In genomic region chrX:101222796-101223162, GRCm38 (mm10) we compare ENCODE assay signal across 9 mouse cellular contexts. TPM values are rescaled to one million over a fixed set of nuclear protein-coding genes. Genes with fewer than 3 reads are reported as not detected.
DNase-seq lines count a peak whose midpoint lies in the region; ATAC-seq and TF ChIP-seq lines count a peak whose summit lies in the region.
"Had no signal": no experiment of that assay in that cellular context is flagged by ENCODE, and none has a peak within 500 bp of the region (broad histone marks: within the 10 kb centered on the region; RNA-seq: fewer than 3 reads in every experiment).

No protein-coding gene starts in this region.

- H3ac ChIP-seq in C2C12 (ENCODE audit: control insufficient read depth, insufficient read length, low read depth), result peak overlapping the region; percentile 35

- H3K9me3 ChIP-seq in heart, embryonic 10.5 days, result no peaks in the 10 kb centered on the region
- H3K9me3 ChIP-seq in forebrain, embryonic 13.5 days (replicated peaks), result no peaks in the 10 kb centered on the region
- no peaks in the 10 kb centered on the region for H3K9me3 ChIP-seq in liver, embryonic 13.5 days (replicated peaks)

- peaks cover 24% of the 10 kb centered on the region for H3K79me2 ChIP-seq in C2C12 (ENCODE audit: control insufficient read depth, insufficient read depth)

- peaks cover 18% of the 10 kb centered on the region for H3K79me3 ChIP-seq in C2C12 (ENCODE audit: low read depth)

- H3K27me3 ChIP-seq in heart, embryonic 10.5 days (ENCODE audit: insufficient read depth, poor library complexity, severe bottlenecking), result peaks cover 17% of the 10 kb centered on the region; the same call in 1 of the 2 replicates
- H3K27me3 ChIP-seq in C2C12 (ENCODE audit: control insufficient read depth, insufficient read depth, insufficient read length), result no peaks in the 10 kb centered on the region
- H3K27me3 ChIP-seq in forebrain, embryonic 13.5 days, result 0 out of 2 replicates have a peak, but pooled peaks cover 4% of the 10 kb centered on the region
- H3K27me3 ChIP-seq in liver, embryonic 13.5 days, result peaks cover 7% of the 10 kb centered on the region; the same call in 1 of the 2 replicates

- peak overlapping the region; percentile 63 for H3K4me3 ChIP-seq in heart, embryonic 10.5 days
- no peak overlapping the region for H3K4me3 ChIP-seq in C2C12 (ENCODE audit: insufficient read depth, poor library complexity, severe bottlenecking)
- peak overlapping the region; percentile 57 for H3K4me3 ChIP-seq in forebrain, embryonic 13.5 days
- H3K4me3 ChIP-seq in liver, embryonic 13.5 days (replicated peaks), result peak overlapping the region; percentile 68

- no peak for DNase-seq in heart, embryonic 10.5 days (ENCODE audit: low spot score)
- no peak for DNase-seq in heart, adult 18-20 months
- no peak for DNase-seq in liver, embryonic 13.5 days
- no peak for DNase-seq in adrenal gland, adult 18-20 months (ENCODE audit: low spot score in 2 of 2)
- no peak for DNase-seq in layer of hippocampus, adult 9-11 months
- DNase-seq in ovary, postnatal 14 days (ENCODE audit: low spot score), result no peak

- peak overlapping the region; percentile 63 for H3K4me2 ChIP-seq in forebrain, embryonic 13.5 days
- peak overlapping the region; percentile 70 for H3K4me2 ChIP-seq in liver, embryonic 13.5 days

- ATAC-seq in forebrain, embryonic 13.5 days, result no peak
- no peak for ATAC-seq in liver, embryonic 13.5 days (ENCODE audit: low read depth)

- no peaks in the 10 kb centered on the region for H3K4me1 ChIP-seq in heart, embryonic 10.5 days
- H3K4me1 ChIP-seq in forebrain, embryonic 13.5 days, result peaks cover 4% of the 10 kb centered on the region
- peaks cover 8% of the 10 kb centered on the region for H3K4me1 ChIP-seq in liver, embryonic 13.5 days (replicated peaks)

- no peaks in the 10 kb centered on the region for H3K36me3 ChIP-seq in heart, embryonic 10.5 days
- peaks cover 7% of the 10 kb centered on the region for H3K36me3 ChIP-seq in C2C12 (ENCODE audit: control insufficient read depth, insufficient read depth)
- no peaks in the 10 kb centered on the region for H3K36me3 ChIP-seq in forebrain, embryonic 13.5 days (ENCODE audit: poor library complexity, severe bottlenecking)
- H3K36me3 ChIP-seq in liver, embryonic 13.5 days, result no peaks in the 10 kb centered on the region

- WGBS in heart, embryonic 10.5 days, result 32% methylated on average over 7 of the region's 7 CpGs
- WGBS in forebrain, embryonic 13.5 days, result 36% methylated on average over 7 of the region's 7 CpGs
- WGBS in liver, embryonic 13.5 days (ENCODE audit: insufficient replicate concordance), result 33% methylated on average over 7 of the region's 7 CpGs

- peak overlapping the region; percentile 59; the same call in 1 of the 2 replicates for H3K27ac ChIP-seq in heart, embryonic 10.5 days
- H3K27ac ChIP-seq in forebrain, embryonic 13.5 days, result peak overlapping the region; percentile 22; the same call in 1 of the 2 replicates
- no peak overlapping the region for H3K27ac ChIP-seq in liver, embryonic 13.5 days

- no peak for TF ChIP-seq CTCF in C2C12 (IDR thresholded peaks at IDR 0.05; ENCODE audit: control insufficient read depth, insufficient read depth, insufficient read length)

- H3K9ac ChIP-seq in forebrain, embryonic 13.5 days, result no peak overlapping the region; the same call in 1 of the 2 replicates
- peak overlapping the region; percentile 74; the same call in 1 of the 2 replicates for H3K9ac ChIP-seq in liver, embryonic 13.5 days

TF ChIP-seq in C2C12, 6 proteins besides CTCF, POLR2A, EP300 and RAD21:
- TF ChIP-seq MAX (IDR thresholded peaks at IDR 0.05) (no peak), FOSL1 (IDR thresholded peaks at IDR 0.05; ENCODE audit: insufficient read depth, low read length, poor library complexity, severe bottlenecking) (no peak), USF1 (IDR thresholded peaks at IDR 0.05; ENCODE audit: low read depth) (no peak), MYOG (IDR thresholded peaks at IDR 0.05; ENCODE audit: control insufficient read depth, extremely low read depth, insufficient read length) (no peak), MYOD1 (IDR thresholded peaks at IDR 0.05; ENCODE audit: control insufficient read depth, insufficient read length, low read depth) (no peak), CEBPB (IDR thresholded peaks at IDR 0.05; ENCODE audit: low read depth) (no peak)

RNA-seq across cellular contexts. Expression of gene Snx12, which starts 0.4 kb away (rescaled TPM):
- 56.4 and 56.9 TPM in 2 replicates for polyA plus RNA-seq in heart, embryonic 10.5 days (2016; fragmentation: Nextera tagmentation; extraction: Ambion mirVana)
- 10 to 100 TPM; 32.7 to 37.8 TPM for total RNA-seq in heart, adult 18-20 months (2021)
- 51.3 TPM for polyA plus RNA-seq in C2C12 (2012; fragmentation: generic; extraction: Trizol)
- 55.5 and 57.5 TPM in 2 replicates for polyA plus RNA-seq in forebrain, embryonic 13.5 days (2015; fragmentation: Nextera tagmentation; extraction: Ambion mirVana)
- polyA plus RNA-seq in liver, embryonic 13.5 days (2015; fragmentation: Nextera tagmentation; extraction: Ambion mirVana), result 17.7 and 21.9 TPM in 2 replicates
- 10 to 100 TPM; 53.7 to 54.1 TPM for total RNA-seq in adrenal gland, adult 18-20 months (2021)

RNA-seq across cellular contexts. Expression of gene Foxo4, which starts 31.5 kb away (rescaled TPM):
- polyA plus RNA-seq in heart, embryonic 10.5 days (2016; fragmentation: Nextera tagmentation; extraction: Ambion mirVana), result 2.4 and 2.6 TPM in 2 replicates
- total RNA-seq in heart, adult 18-20 months (2021), result 10 to 100 TPM; 59.9 to 64.4 TPM
- 8.6 TPM for polyA plus RNA-seq in C2C12 (2012; fragmentation: generic; extraction: Trizol)
- 1.3 TPM in 2 replicates for polyA plus RNA-seq in forebrain, embryonic 13.5 days (2015; fragmentation: Nextera tagmentation; extraction: Ambion mirVana)
- polyA plus RNA-seq in liver, embryonic 13.5 days (2015; fragmentation: Nextera tagmentation; extraction: Ambion mirVana), result 1.5 TPM in 2 replicates
- 10 to 100 TPM; 33.8 to 39.6 TPM for total RNA-seq in adrenal gland, adult 18-20 months (2021)

RNA-seq across cellular contexts. Expression of gene Gm614, which starts 41.0 kb away (rescaled TPM):
- polyA plus RNA-seq in heart, embryonic 10.5 days (2016; fragmentation: Nextera tagmentation; extraction: Ambion mirVana), result not detected in 2 replicates
- total RNA-seq in heart, adult 18-20 months (2021), result not detected
- not detected for polyA plus RNA-seq in C2C12 (2012; fragmentation: generic; extraction: Trizol)
- polyA plus RNA-seq in forebrain, embryonic 13.5 days (2015; fragmentation: Nextera tagmentation; extraction: Ambion mirVana), result not detected in 2 replicates
- polyA plus RNA-seq in liver, embryonic 13.5 days (2015; fragmentation: Nextera tagmentation; extraction: Ambion mirVana), result not detected in 2 replicates
- total RNA-seq in adrenal gland, adult 18-20 months (2021), result under 1 TPM in 1 of 2 experiments, not detected in 1; 0.54 TPM

RNA-seq across cellular contexts. Expression of gene Il2rg, which starts 45.3 kb away (rescaled TPM):
- 12.5 and 13.2 TPM in 2 replicates for polyA plus RNA-seq in heart, embryonic 10.5 days (2016; fragmentation: Nextera tagmentation; extraction: Ambion mirVana)
- total RNA-seq in heart, adult 18-20 months (2021), result 10 to 100 TPM; 10.5 to 15.1 TPM
- polyA plus RNA-seq in C2C12 (2012; fragmentation: generic; extraction: Trizol), result 1.7 TPM
- 2.3 and 2.4 TPM in 2 replicates for polyA plus RNA-seq in forebrain, embryonic 13.5 days (2015; fragmentation: Nextera tagmentation; extraction: Ambion mirVana)
- 9.0 and 11.4 TPM in 2 replicates for polyA plus RNA-seq in liver, embryonic 13.5 days (2015; fragmentation: Nextera tagmentation; extraction: Ambion mirVana)
- 1 to 10 TPM; 4.9 to 9.0 TPM for total RNA-seq in adrenal gland, adult 18-20 months (2021)

RNA-seq across cellular contexts. Expression of gene Gm20489, which starts 46.0 kb away (rescaled TPM):
- not detected in 2 replicates for polyA plus RNA-seq in heart, embryonic 10.5 days (2016; fragmentation: Nextera tagmentation; extraction: Ambion mirVana)
- not detected for total RNA-seq in heart, adult 18-20 months (2021)
- polyA plus RNA-seq in C2C12 (2012; fragmentation: generic; extraction: Trizol), result not detected
- polyA plus RNA-seq in forebrain, embryonic 13.5 days (2015; fragmentation: Nextera tagmentation; extraction: Ambion mirVana), result not detected in 2 replicates
- polyA plus RNA-seq in liver, embryonic 13.5 days (2015; fragmentation: Nextera tagmentation; extraction: Ambion mirVana), result 0.08 TPM in 1 of 2 replicates, not detected in the other
- total RNA-seq in adrenal gland, adult 18-20 months (2021), result not detected
- total RNA-seq: megakaryocyte-erythroid progenitor cell, adult 5-6 weeks had no signal
